Mouse (Mus musculus) liver, postnatal 0 days (tissue): ENCODE data around the gene Kng2.

Source experiments
- CTCF ChIP-seq: sonication (generic); IDR thresholded peaks from 2 replicates; pipeline ENCODE4 v1.5.1; 2016; ENCODE audit warnings: antibody characterized with exemption, low read depth
- EP300 ChIP-seq: IDR thresholded peaks from 2 replicates; pipeline ENCODE4 v1.6.1; 2016; ENCODE audit warnings: antibody characterized with exemption, low read depth, mild to moderate bottlenecking

DNA sequence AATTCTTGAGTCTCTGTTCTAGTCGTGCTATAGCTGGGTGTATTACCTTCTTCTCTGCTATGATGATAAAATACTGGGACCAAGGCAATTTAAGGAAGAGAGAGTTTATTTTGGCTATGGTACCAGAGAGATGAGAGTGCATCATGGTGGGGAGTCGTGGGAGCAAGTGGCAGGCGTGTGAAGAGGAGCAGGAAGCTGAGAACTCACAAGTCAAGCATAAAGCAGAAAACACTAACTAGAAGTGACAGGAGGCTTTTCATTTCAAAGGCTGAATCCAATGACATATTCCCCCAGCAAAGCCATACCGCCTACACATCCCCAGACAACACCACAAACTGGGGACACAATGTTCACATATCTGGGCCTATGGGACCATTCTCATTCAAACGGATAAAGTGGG, 67.0 kb downstream of the Kng2 start:
- no peak for TF ChIP-seq CTCF
- TF ChIP-seq EP300: no peak
